Mouse (Mus musculus): Measurements from ENCODE around the gene Ptk7.

The Ptk7 gene

GRCm38 (mm10) chr17:46644916-46645475 lies 15.7 kb upstream of the Ptk7 start:
- no peak for DNase-seq (ENCODE audit: low read depth, low spot score)

GRCm38 (mm10) chr17:46644152-46644805 lies 15.0 kb upstream of the Ptk7 start:
- DNase-seq (ENCODE audit: low read depth, low spot score): no peak

- DNase-seq (ENCODE audit: low read depth, low spot score): no peak
Measured at GRCm38 (mm10) chr17:46642060-46642459, 12.8 kb upstream of the Ptk7 start.

GRCm38 (mm10) chr17:46639929-46640328 lies 10.6 kb upstream of the Ptk7 start:
- no peak for DNase-seq (ENCODE audit: low read depth, low spot score)

GRCm38 (mm10) chr17:46636831-46637523 lies 7.7 kb upstream of the Ptk7 start:
- DNase-seq (ENCODE audit: low read depth, low spot score): peak; percentile 77

GRCm38 (mm10) chr17:46629685-46630441 lies 559 bp upstream of the Ptk7 start:
- DNase-seq (ENCODE audit: low read depth, low spot score): peak; percentile 85

GRCm38 (mm10) chr17:46628471-46628790 lies 873 bp downstream of the Ptk7 start:
- DNase-seq (ENCODE audit: low read depth, low spot score): no peak

- no peak for DNase-seq (ENCODE audit: low read depth, low spot score)
Measured at GRCm38 (mm10) chr17:46627409-46627808, 1.9 kb downstream of the Ptk7 start.

- no peak for DNase-seq (ENCODE audit: low read depth, low spot score)
Measured at GRCm38 (mm10) chr17:46624598-46624997, 4.7 kb downstream of the Ptk7 start.

- no peak for DNase-seq (ENCODE audit: low read depth, low spot score)
Measured at GRCm38 (mm10) chr17:46623819-46624557, 5.3 kb downstream of the Ptk7 start.

GRCm38 (mm10) chr17:46622269-46622668 lies 7.0 kb downstream of the Ptk7 start:
- no peak for DNase-seq (ENCODE audit: low read depth, low spot score)

GRCm38 (mm10) chr17:46621324-46621723 lies 8.0 kb downstream of the Ptk7 start:
- DNase-seq (ENCODE audit: low read depth, low spot score): no peak

GRCm38 (mm10) chr17:46619683-46620357 lies 9.5 kb downstream of the Ptk7 start:
- DNase-seq (ENCODE audit: low read depth, low spot score): no peak

GRCm38 (mm10) chr17:46618769-46619682 lies 10.3 kb downstream of the Ptk7 start:
- no peak for DNase-seq (ENCODE audit: low read depth, low spot score)

GRCm38 (mm10) chr17:46618394-46618768 lies 10.9 kb downstream of the Ptk7 start:
- DNase-seq (ENCODE audit: low read depth, low spot score): peak; percentile 49

- DNase-seq (ENCODE audit: low read depth, low spot score): no peak
Measured at GRCm38 (mm10) chr17:46617799-46618198, 11.5 kb downstream of the Ptk7 start.

GRCm38 (mm10) chr17:46613229-46613628 lies 16.1 kb downstream of the Ptk7 start:
- DNase-seq (ENCODE audit: low read depth, low spot score): no peak

GRCm38 (mm10) chr17:46612820-46613219 lies 16.5 kb downstream of the Ptk7 start:
- DNase-seq (ENCODE audit: low read depth, low spot score): no peak

GRCm38 (mm10) chr17:46612189-46612588 lies 17.1 kb downstream of the Ptk7 start:
- DNase-seq (ENCODE audit: low read depth, low spot score): no peak

GRCm38 (mm10) chr17:46611316-46611715 lies 18.0 kb downstream of the Ptk7 start:
- no peak for DNase-seq (ENCODE audit: low read depth, low spot score)
